8 mouse cellular contexts compared by ENCODE assay signal in the genomic region with DNA sequence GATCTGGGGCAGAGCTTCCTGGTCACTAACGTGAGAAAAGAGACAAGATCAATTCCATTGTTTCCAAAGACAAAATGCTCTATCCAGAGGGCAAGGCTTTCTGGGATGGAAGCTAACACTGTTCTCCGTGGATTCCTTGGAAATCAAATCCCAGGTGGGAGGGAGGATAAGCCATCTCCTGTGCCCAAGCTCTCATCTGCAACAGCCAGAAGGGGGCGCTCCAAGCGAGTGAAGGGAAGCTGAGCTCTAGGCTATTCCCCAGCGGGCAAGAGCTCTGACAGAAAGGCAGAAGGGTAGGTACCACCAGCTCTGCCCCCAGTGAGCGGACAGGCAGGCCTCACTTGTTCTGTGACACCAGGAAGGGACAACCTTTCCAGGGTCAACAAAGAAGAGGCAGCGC. TPM values are rescaled to one million over a fixed set of nuclear protein-coding genes. Genes with fewer than 3 reads are reported as not detected.
DNase-seq lines count a peak whose midpoint lies in the region; ATAC-seq lines count a peak whose summit lies in the region.

No protein-coding gene starts in this region.

- H3K4me2 ChIP-seq in neural tube, embryonic 15.5 days: no peak overlapping the region
- H3K4me2 ChIP-seq in liver, embryonic 12.5 days: no peak overlapping the region

- no peak overlapping the region for H3K27ac ChIP-seq in neural tube, embryonic 15.5 days (replicated peaks)
- no peak overlapping the region for H3K27ac ChIP-seq in liver, embryonic 12.5 days

- peaks cover 6% of the 10 kb centered on the region; the same call in 1 of the 2 replicates for H3K4me1 ChIP-seq in neural tube, embryonic 15.5 days
- peaks cover 7% of the 10 kb centered on the region; the same call in 1 of the 2 replicates for H3K4me1 ChIP-seq in liver, embryonic 12.5 days

- no peaks in the 10 kb centered on the region for H3K9me3 ChIP-seq in neural tube, embryonic 15.5 days (replicated peaks)
- no peaks in the 10 kb centered on the region for H3K9me3 ChIP-seq in liver, embryonic 12.5 days (replicated peaks)

- H3K9ac ChIP-seq in neural tube, embryonic 15.5 days (replicated peaks): no peak overlapping the region
- no peak overlapping the region for H3K9ac ChIP-seq in liver, embryonic 12.5 days

- no peaks in the 10 kb centered on the region for H3K27me3 ChIP-seq in neural tube, embryonic 15.5 days (replicated peaks)
- H3K27me3 ChIP-seq in liver, embryonic 12.5 days (replicated peaks): peaks cover 14% of the 10 kb centered on the region; the same call in 1 of the 2 replicates

- WGBS in neural tube, embryonic 15.5 days: 31% methylated on average over 7 of the region's 7 CpGs
- 21% methylated on average over 7 of the region's 7 CpGs for WGBS in liver, embryonic 12.5 days (ENCODE audit: insufficient replicate concordance)

- DNase-seq in neural tube, embryonic 10.5 days (ENCODE audit: extremely low spot score, low spot score): peak; percentile 79
- peak; percentile 63 to 75 for DNase-seq in cerebellum, adult 18-20 months
- peak; percentile 50 to 60 for DNase-seq in gastrocnemius, adult 8-10 months (ENCODE audit: low spot score in 2 of 2)
- peak; percentile 93 for DNase-seq in kidney, postnatal 10 days
- peak; percentile 85 for DNase-seq in retina, embryonic 14.5 days (ENCODE audit: low spot score)
- peak; percentile 78 for DNase-seq in thymus, postnatal 25 days

- H3K36me3 ChIP-seq in neural tube, embryonic 15.5 days: no peaks in the 10 kb centered on the region
- H3K36me3 ChIP-seq in liver, embryonic 12.5 days: peaks cover 20% of the 10 kb centered on the region

- H3K4me3 ChIP-seq in neural tube, embryonic 15.5 days (replicated peaks): no peak overlapping the region
- H3K4me3 ChIP-seq in liver, embryonic 12.5 days: no peak overlapping the region

- ATAC-seq in neural tube, embryonic 15.5 days (ENCODE audit: low FRiP score): no peak
- peak; percentile 31; the same call in 1 of the 2 replicates for ATAC-seq in liver, embryonic 12.5 days

RNA-seq across cellular contexts. Expression of gene Cd82, which starts 41.6 kb away (rescaled TPM):
- 22.4 and 68.9 TPM in 2 replicates for polyA plus RNA-seq in neural tube, embryonic 15.5 days (2015; fragmentation: Nextera tagmentation; extraction: Ambion mirVana)
- 10 to 100 TPM in 1 of 4 experiments, 1 to 10 TPM in 3; 7.6 to 10.1 (median 9.8) TPM for total RNA-seq in gastrocnemius, adult 8-10 months (2022)
- 46.2 and 49.4 TPM in 2 replicates for polyA plus RNA-seq in liver, embryonic 12.5 days (2016; fragmentation: Nextera tagmentation; extraction: Ambion mirVana)
